Mouse (Mus musculus): ENCODE results near the gene Nos1ap. TPM values are rescaled to one million over a fixed set of nuclear protein-coding genes. Genes with fewer than 3 reads are reported as not detected.

Nos1ap gene
- polyA plus RNA-seq, 1 experiment from 2014 or later, result 6.0 TPM

GRCm38 (mm10) chr1:170590531-170590930, 870 bp upstream of the Nos1ap start:
- H3K9me3 ChIP-seq (ENCODE audit: low read length), result no peaks in the 10 kb centered on the region
- no peak for DNase-seq
- 0 out of 2 replicates have a peak, but pooled peaks cover 7% of the 10 kb centered on the region for H3K4me1 ChIP-seq (ENCODE audit: insufficient read depth)
- peaks cover 2% of the 10 kb centered on the region; the same call in 1 of the 2 replicates for H3K36me3 ChIP-seq (replicated peaks; ENCODE audit: insufficient read depth, low read length)
- no peak overlapping the region for H3K9ac ChIP-seq (replicated peaks)
- ATAC-seq, result no peak
- no peak for TF ChIP-seq CTCF (IDR thresholded peaks at IDR 0.05; ENCODE audit: low read depth)
- H3K4me2 ChIP-seq (ENCODE audit: low read depth, low read length), result no peak overlapping the region
- WGBS (ENCODE audit: insufficient replicate concordance), result 53% methylated on average over 4 of the region's 4 CpGs
- no peaks in the 10 kb centered on the region for H3K27me3 ChIP-seq (ENCODE audit: insufficient read depth, low read length)
- no peak overlapping the region for H3K4me3 ChIP-seq (ENCODE audit: low read depth, low read length)
- no peak overlapping the region for H3K27ac ChIP-seq (ENCODE audit: low read depth)

DNA sequence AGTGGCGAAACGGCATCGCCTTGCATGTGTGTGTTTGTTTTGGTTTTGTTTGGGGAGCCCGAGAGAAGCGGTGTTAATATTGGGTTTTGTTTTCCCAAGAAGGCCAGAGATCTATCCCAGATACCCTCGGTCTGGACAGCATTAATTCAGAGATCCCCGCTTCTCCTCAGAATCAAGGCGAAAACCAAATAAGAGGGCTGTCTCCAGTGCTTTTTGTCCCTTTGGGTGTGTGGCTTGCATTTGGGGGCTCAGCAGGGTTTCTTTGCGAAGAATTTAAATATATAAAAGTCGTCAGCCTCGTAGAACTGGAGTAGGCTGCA, 340 bp upstream of the Nos1ap start:
- Histone ChIP-seq H3K36me3 (replicated peaks; ENCODE audit: insufficient read depth, low read length) (peaks cover 5% of the 10 kb centered on the region), H3K27ac (ENCODE audit: low read depth) (peak overlapping the region; percentile 86), H3K9me3 (ENCODE audit: low read length) (no peaks in the 10 kb centered on the region), H3K4me3 (ENCODE audit: low read depth, low read length) (peak overlapping the region; percentile 74), H3K27me3 (ENCODE audit: insufficient read depth, low read length) (no peaks in the 10 kb centered on the region), H3K4me1 (ENCODE audit: insufficient read depth) (0 out of 2 replicates have a peak, but pooled peaks cover 7% of the 10 kb centered on the region), H3K9ac (replicated peaks) (peak overlapping the region; percentile 80), H3K4me2 (ENCODE audit: low read depth, low read length) (peak overlapping the region; percentile 87)
- TF ChIP-seq CTCF (IDR thresholded peaks at IDR 0.05; ENCODE audit: low read depth), result no peak
- TF ChIP-seq EP300 (IDR thresholded peaks at IDR 0.05; ENCODE audit: low read depth), result no peak
- 6% methylated on average over 11 of the region's 11 CpGs for WGBS (ENCODE audit: insufficient replicate concordance)
- DNase-seq, result no peak
- no peak for ATAC-seq

DNA sequence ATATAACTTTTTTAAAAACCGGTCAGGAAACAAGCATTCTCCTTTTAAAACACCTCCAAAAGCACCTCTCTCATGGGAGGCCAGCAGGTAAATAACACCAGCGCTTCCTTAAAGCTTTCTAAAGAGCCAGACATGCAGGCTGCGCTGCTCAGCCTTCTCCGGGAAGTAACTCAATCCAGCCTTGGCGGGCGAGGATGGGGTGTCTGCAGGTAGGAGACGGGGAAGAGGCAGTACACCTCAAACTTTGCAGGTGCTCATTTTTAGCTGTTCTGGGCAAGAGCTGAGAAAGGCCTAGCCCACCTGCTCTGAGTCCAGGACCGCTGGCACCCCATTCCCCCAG, 812 bp downstream of the Nos1ap start:
- peak overlapping the region; percentile 74 for H3K4me3 ChIP-seq (ENCODE audit: low read depth, low read length)
- peaks cover 5% of the 10 kb centered on the region for H3K36me3 ChIP-seq (replicated peaks; ENCODE audit: insufficient read depth, low read length)
- H3K27ac ChIP-seq (ENCODE audit: low read depth), result peak overlapping the region; percentile 86
- no peaks in the 10 kb centered on the region for H3K27me3 ChIP-seq (ENCODE audit: insufficient read depth, low read length)
- ATAC-seq, result no peak
- H3K4me2 ChIP-seq (ENCODE audit: low read depth, low read length), result peak overlapping the region; percentile 87
- TF ChIP-seq EP300 (IDR thresholded peaks at IDR 0.05; ENCODE audit: low read depth), result no peak
- no peak for TF ChIP-seq CTCF (IDR thresholded peaks at IDR 0.05; ENCODE audit: low read depth)
- no peak for DNase-seq
- peak overlapping the region; percentile 80 for H3K9ac ChIP-seq (replicated peaks)
- 6% methylated on average over 8 of the region's 8 CpGs for WGBS (ENCODE audit: insufficient replicate concordance)
- no peaks in the 10 kb centered on the region for H3K9me3 ChIP-seq (ENCODE audit: low read length)
- H3K4me1 ChIP-seq (ENCODE audit: insufficient read depth), result 0 out of 2 replicates have a peak, but pooled peaks cover 7% of the 10 kb centered on the region

DNA sequence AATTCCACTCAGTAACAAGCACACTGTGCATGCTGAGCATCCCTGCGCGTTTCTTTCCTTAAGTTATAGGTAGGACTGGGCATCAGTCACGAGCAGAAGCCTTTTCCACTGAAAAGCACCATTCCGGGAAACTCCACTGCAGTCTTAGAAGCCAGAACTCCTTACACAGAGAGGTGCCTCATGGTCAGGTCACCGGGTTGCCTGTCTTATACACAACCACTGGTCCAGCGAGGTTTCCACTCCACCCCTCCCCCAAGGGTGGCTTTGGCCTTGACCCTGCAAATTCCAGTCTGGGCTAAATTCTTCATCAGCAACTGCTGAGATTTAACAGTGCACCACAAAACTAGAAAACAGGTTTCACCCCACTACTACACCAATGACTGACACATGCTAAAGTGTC, 1.3 kb downstream of the Nos1ap start:
- Histone ChIP-seq H3K27me3 (ENCODE audit: insufficient read depth, low read length) (no peaks in the 10 kb centered on the region), H3K4me2 (ENCODE audit: low read depth, low read length) (peak overlapping the region; percentile 87), H3K4me3 (ENCODE audit: low read depth, low read length) (peak overlapping the region; percentile 74), H3K9me3 (ENCODE audit: low read length) (no peaks in the 10 kb centered on the region), H3K4me1 (ENCODE audit: insufficient read depth) (0 out of 2 replicates have a peak, but pooled peaks cover 7% of the 10 kb centered on the region), H3K27ac (ENCODE audit: low read depth) (peak overlapping the region; percentile 86), H3K9ac (replicated peaks) (peak overlapping the region; percentile 80; the same call in 1 of the 2 replicates), H3K36me3 (replicated peaks; ENCODE audit: insufficient read depth, low read length) (peaks cover 5% of the 10 kb centered on the region)
- DNase-seq (no peak), ATAC-seq (no peak)
- TF ChIP-seq CTCF (IDR thresholded peaks at IDR 0.05; ENCODE audit: low read depth) (no peak), EP300 (IDR thresholded peaks at IDR 0.05; ENCODE audit: low read depth) (no peak)
- WGBS (ENCODE audit: insufficient replicate concordance), result 50% methylated on average over 6 of the region's 6 CpGs

- no peak for TF ChIP-seq CTCF (IDR thresholded peaks at IDR 0.05; ENCODE audit: low read depth)
- no peak for TF ChIP-seq EP300 (IDR thresholded peaks at IDR 0.05; ENCODE audit: low read depth)
- 76% methylated on average over 6 of the region's 6 CpGs for WGBS (ENCODE audit: insufficient replicate concordance)
- no peak overlapping the region for H3K4me2 ChIP-seq (ENCODE audit: low read depth, low read length)
- DNase-seq, result no peak
- H3K36me3 ChIP-seq (replicated peaks; ENCODE audit: insufficient read depth, low read length), result peaks cover 5% of the 10 kb centered on the region
- no peak overlapping the region for H3K4me3 ChIP-seq (ENCODE audit: low read depth, low read length)
- no peaks in the 10 kb centered on the region for H3K27me3 ChIP-seq (ENCODE audit: insufficient read depth, low read length)
- H3K4me1 ChIP-seq (ENCODE audit: insufficient read depth), result peaks cover 12% of the 10 kb centered on the region
- no peak overlapping the region for H3K27ac ChIP-seq (ENCODE audit: low read depth)
- H3K9me3 ChIP-seq (ENCODE audit: low read length), result no peaks in the 10 kb centered on the region
- ATAC-seq, result no peak
- no peak overlapping the region for H3K9ac ChIP-seq (replicated peaks)
These were observed 2.9 kb downstream of the Nos1ap start for GRCm38 (mm10) chr1:170586715-170587114.

DNA sequence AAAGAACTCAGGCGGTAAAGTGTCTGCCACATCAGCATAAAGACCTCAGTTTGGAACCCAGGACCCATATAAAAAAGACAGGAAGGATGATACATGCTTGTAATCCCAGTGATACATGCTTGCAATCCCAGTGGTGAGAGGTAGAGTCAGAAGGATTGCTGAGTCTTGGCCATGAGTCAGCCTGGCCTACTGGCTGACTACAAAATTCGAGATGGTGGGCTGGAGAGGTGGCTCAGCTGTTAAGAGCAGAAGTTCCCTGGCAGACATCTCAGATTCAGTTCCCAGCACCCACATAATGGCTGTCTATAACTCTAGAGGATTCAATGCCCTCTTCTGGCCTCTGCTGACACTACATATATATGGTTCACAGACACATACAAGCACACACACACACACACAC, 5.7 kb downstream of the Nos1ap start:
- DNase-seq (no peak), ATAC-seq (no peak)
- Histone ChIP-seq H3K4me1 (ENCODE audit: insufficient read depth) (peaks cover 31% of the 10 kb centered on the region), H3K9ac (replicated peaks) (no peak overlapping the region), H3K4me2 (ENCODE audit: low read depth, low read length) (no peak overlapping the region), H3K4me3 (ENCODE audit: low read depth, low read length) (no peak overlapping the region), H3K36me3 (replicated peaks; ENCODE audit: insufficient read depth, low read length) (peaks cover 5% of the 10 kb centered on the region), H3K27me3 (ENCODE audit: insufficient read depth, low read length) (no peaks in the 10 kb centered on the region), H3K27ac (ENCODE audit: low read depth) (no peak overlapping the region), H3K9me3 (ENCODE audit: low read length) (no peaks in the 10 kb centered on the region)
- TF ChIP-seq EP300 (IDR thresholded peaks at IDR 0.05; ENCODE audit: low read depth), result no peak
- no peak for TF ChIP-seq CTCF (IDR thresholded peaks at IDR 0.05; ENCODE audit: low read depth)
- WGBS (ENCODE audit: insufficient replicate concordance), result 83% methylated on average over 2 of the region's 2 CpGs

DNA sequence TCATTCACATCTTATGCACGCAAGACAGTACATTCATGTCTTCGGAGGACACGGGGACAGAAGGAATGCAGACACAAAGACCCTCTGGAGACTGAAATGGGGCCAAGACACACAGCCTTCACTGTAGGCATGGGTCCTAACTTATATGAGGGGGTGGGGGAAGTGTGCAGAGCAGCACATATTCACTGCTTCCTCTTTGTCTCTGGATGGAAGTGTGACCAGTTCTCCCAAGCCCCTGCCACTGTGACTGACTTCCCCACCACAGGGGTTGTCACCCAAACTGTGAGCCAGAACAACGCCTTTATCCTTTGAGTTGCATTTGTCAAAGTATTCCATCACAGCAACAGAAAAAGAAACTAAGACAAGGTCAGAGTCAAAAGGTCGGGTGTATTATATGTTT, 7.3 kb downstream of the Nos1ap start:
- Histone ChIP-seq H3K9me3 (ENCODE audit: low read length) (no peaks in the 10 kb centered on the region), H3K27me3 (ENCODE audit: insufficient read depth, low read length) (no peaks in the 10 kb centered on the region), H3K36me3 (replicated peaks; ENCODE audit: insufficient read depth, low read length) (peaks cover 5% of the 10 kb centered on the region), H3K4me1 (ENCODE audit: insufficient read depth) (peaks cover 27% of the 10 kb centered on the region), H3K4me2 (ENCODE audit: low read depth, low read length) (no peak overlapping the region), H3K4me3 (ENCODE audit: low read depth, low read length) (no peak overlapping the region), H3K27ac (ENCODE audit: low read depth) (no peak overlapping the region), H3K9ac (replicated peaks) (no peak overlapping the region)
- no peak for TF ChIP-seq EP300 (IDR thresholded peaks at IDR 0.05; ENCODE audit: low read depth)
- no peak for TF ChIP-seq CTCF (IDR thresholded peaks at IDR 0.05; ENCODE audit: low read depth)
- DNase-seq (no peak), ATAC-seq (no peak)
- 63% methylated on average over 5 of the region's 5 CpGs for WGBS (ENCODE audit: insufficient replicate concordance)

All from liver, postnatal 0 days (tissue).